Mouse (Mus musculus) Patski (cell line): ENCODE results near the gene Tmem167. TPM values are rescaled to one million over a fixed set of nuclear protein-coding genes. Genes with fewer than 3 reads are reported as not detected.
"Not testable (repeated sequence)": the region's sequence is repeated elsewhere in the genome, so short reads cannot be mapped to it uniquely, and the experiment has no call there.

Experiments
- ATAC-seq: fragments of 100-300 bp; one replicate; pipeline ENCODE4 v1.8.0; 2021
- CTCF ChIA-PET: fragments of 350-600 bp; sonication (Branson Sonifier 250); formaldehyde crosslinking; loops from one replicate; lab custom pipeline; 2022; ENCODE audit warnings: inconsistent platforms; lab: Charles Lee
- POLR2A ChIA-PET: fragments of 350-600 bp; sonication (Branson Sonifier 250); formaldehyde crosslinking; loops from one replicate; lab custom pipeline; 2022; ENCODE audit warnings: antibody characterized with exemption, inconsistent platforms; lab: Charles Lee
- DNase-seq: peaks from one replicate; pipeline ENCODE4 v3.0.0-alpha.2; 2011; ENCODE audit warnings: low read depth, low spot score
- H3K27me3 ChIP-seq: fragments of 371-371 bp; one replicate; pipeline ENCODE4 v1.5.1; 2021
- CTCF ChIP-seq: fragments of 100-300 bp; IDR thresholded peaks from one replicate; pipeline ENCODE4 v1.5.1; 2021
- in situ Hi-C: fragments of 300-500 bp; cut with MboI; formaldehyde crosslinking; loops from 3 replicates; pipeline ENCODE4 v1.11.1; 2018; ENCODE audit warnings: low pct_unique_long_range_greater_than_20kb, mixed read lengths
- polyA plus RNA-seq: library from polyadenylated mRNA; unstranded; gene quantifications from one replicate; pipeline ENCODE4 v1.2.3, GENCODE M21; 2021

Tmem167 gene
- 17.7 TPM for polyA plus RNA-seq

GRCm38 (mm10) chr13:90088962-90089824 is at the start of gene Tmem167, which contains the start of gene Xrcc4:
TSS of gene Tmem167 (plus strand) at chr13:90089123.
TSS of gene Xrcc4 (minus strand) at chr13:90089608.
- DNase-seq (peak; percentile 94), ATAC-seq (peak; percentile 100)
- no peak for TF ChIP-seq CTCF
- ChIA-PET CTCF (interaction anchor here (0.6 kb wide), 1 partner anchor 10 kb away, joined by 4 read pairs; no protein-coding TSS in a partner anchor), POLR2A (no interaction called here)
- H3K27me3 ChIP-seq, result no peaks in the 10 kb centered on the region
- in situ Hi-C loops, result no loop called here

GRCm38 (mm10) chr13:90039613-90040012 is 49.3 kb upstream of the Tmem167 start:
- no peak for TF ChIP-seq CTCF
- no peaks in the 10 kb centered on the region for H3K27me3 ChIP-seq
- ChIA-PET POLR2A (no interaction called here), CTCF (interaction anchor here (0.8 to 1.3 kb wide), 2 partner anchors 11 to 23 kb away, joined by 3 read pairs; no protein-coding TSS in a partner anchor)
- DNase-seq (no peak), ATAC-seq (no peak)
- in situ Hi-C loops, result no loop called here

- ATAC-seq (no peak), DNase-seq (no peak)
- in situ Hi-C loops, result no loop called here
- peak; percentile 28 for TF ChIP-seq CTCF
- ChIA-PET CTCF (interaction anchor here (1.4 kb wide), 1 partner anchor 12 kb away, joined by 3 read pairs; no protein-coding TSS in a partner anchor), POLR2A (no interaction called here)
- H3K27me3 ChIP-seq, result no peaks in the 10 kb centered on the region
Measured at GRCm38 (mm10) chr13:90051735-90052134, 37.2 kb upstream of the Tmem167 start.

GRCm38 (mm10) chr13:90052408-90052807 is 36.5 kb upstream of the Tmem167 start:
- TF ChIP-seq CTCF, result no peak
- CTCF ChIA-PET, result no interaction called here
- no peak for DNase-seq
- ATAC-seq, result no peak
- POLR2A ChIA-PET, result no interaction called here
- in situ Hi-C loops, result no loop called here
- H3K27me3 ChIP-seq, result no peaks in the 10 kb centered on the region

- in situ Hi-C loops, result no loop called here
- ChIA-PET POLR2A (no interaction called here), CTCF (interaction anchor here (1.4 to 1.5 kb wide), 2 partner anchors 9 to 23 kb away, joined by 3 to 5 read pairs; no protein-coding TSS in a partner anchor)
- ATAC-seq (no peak), DNase-seq (no peak)
- H3K27me3 ChIP-seq, result no peaks in the 10 kb centered on the region
- TF ChIP-seq CTCF, result no peak
Measured at GRCm38 (mm10) chr13:90061877-90062276, 27.0 kb upstream of the Tmem167 start.

GRCm38 (mm10) chr13:90089825-90090183 is 881 bp downstream of the Tmem167 start:
- in situ Hi-C loops, result loop anchor here (5.0 kb wide), 1 partner anchor 348 kb away; the partner anchor contains the start of gene Vcan
- peak; percentile 63 for ATAC-seq
- no peak for TF ChIP-seq CTCF
- POLR2A ChIA-PET, result no interaction called here
- H3K27me3 ChIP-seq, result no peaks in the 10 kb centered on the region
- CTCF ChIA-PET, result no interaction called here
- no peak for DNase-seq

GRCm38 (mm10) chr13:90101514-90101913 is 12.6 kb downstream of the Tmem167 start:
- ChIA-PET CTCF (no interaction called here), POLR2A (interaction anchor here (0.6 kb wide), 1 partner anchor 459 kb away, joined by 7 read pairs; no protein-coding TSS in a partner anchor)
- DNase-seq (no peak), ATAC-seq (no peak)
- TF ChIP-seq CTCF, result no peak
- in situ Hi-C loops, result no loop called here
- H3K27me3 ChIP-seq, result no peaks in the 10 kb centered on the region

GRCm38 (mm10) chr13:90106139-90106538 is 17.2 kb downstream of the Tmem167 start:
- DNase-seq (no peak), ATAC-seq (no peak)
- POLR2A ChIA-PET, result no interaction called here
- in situ Hi-C loops, result no loop called here
- H3K27me3 ChIP-seq, result no peaks in the 10 kb centered on the region
- CTCF ChIA-PET, result no interaction called here
- no peak for TF ChIP-seq CTCF

GRCm38 (mm10) chr13:90108746-90109145 is 19.8 kb downstream of the Tmem167 start:
- H3K27me3 ChIP-seq, DNase-seq, ATAC-seq, in situ Hi-C loops, POLR2A ChIA-PET, CTCF ChIA-PET: not testable (repeated sequence)

GRCm38 (mm10) chr13:90111681-90112080 is 22.8 kb downstream of the Tmem167 start:
- no peak for DNase-seq
- ChIA-PET POLR2A (no interaction called here), CTCF (no interaction called here)
- in situ Hi-C loops, result no loop called here
- ATAC-seq, result no peak
- no peaks in the 10 kb centered on the region for H3K27me3 ChIP-seq
- TF ChIP-seq CTCF, result no peak
